ENCODE assay signal across 8 mouse cellular contexts in the genomic region with DNA sequence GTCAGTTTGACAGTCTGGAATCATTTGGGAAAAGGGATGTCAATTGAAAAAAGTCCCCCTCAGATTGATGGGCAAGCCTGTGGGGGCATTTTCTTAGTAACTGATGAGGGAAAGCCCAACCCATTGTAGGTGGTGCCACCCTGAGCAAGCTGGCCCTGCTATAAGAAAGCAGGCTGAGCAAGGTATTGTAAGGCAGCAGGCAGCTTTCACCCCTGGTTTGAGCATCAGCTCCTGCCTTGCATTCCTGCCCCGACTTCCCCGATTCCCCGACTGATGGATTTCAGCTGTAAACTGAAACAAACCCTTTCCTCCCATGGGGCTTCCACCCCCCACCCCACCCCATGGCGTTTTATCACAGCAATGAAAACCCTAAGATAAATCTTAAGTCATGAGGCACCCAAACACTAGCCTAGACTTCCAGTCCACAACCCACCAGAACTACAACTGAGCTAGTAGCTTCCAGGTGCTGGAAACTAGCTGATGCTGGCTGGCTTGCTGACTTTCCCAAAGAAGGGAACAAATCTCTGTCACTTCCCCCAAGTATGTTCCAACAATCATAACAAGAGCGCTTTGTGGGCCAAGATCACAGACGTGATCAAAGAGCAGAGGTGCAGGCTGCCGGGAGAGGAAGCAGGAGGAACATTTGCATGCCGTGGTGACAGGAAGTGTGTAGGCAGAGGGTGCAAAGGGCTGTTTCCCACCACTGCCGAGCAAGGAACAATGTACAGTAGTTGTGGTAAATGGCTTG. TPM values are rescaled to one million over a fixed set of nuclear protein-coding genes. Genes with fewer than 3 reads are reported as not detected.
DNase-seq lines count a peak whose midpoint lies in the region; ATAC-seq and TF ChIP-seq lines count a peak whose summit lies in the region.

No protein-coding gene starts in this region.

- H3K27me3 ChIP-seq in hindbrain, embryonic 14.5 days (ENCODE audit: control insufficient read depth, insufficient read depth, low read length): no peaks in the 10 kb centered on the region
- no peaks in the 10 kb centered on the region for H3K27me3 ChIP-seq in neural tube, embryonic 12.5 days (replicated peaks)

- TF ChIP-seq POLR2A in embryonic fibroblast, embryonic 13.5 days (IDR thresholded peaks at IDR 0.05; ENCODE audit: low read depth, low read length): no peak

- 0 out of 2 replicates have a peak, but pooled peaks cover 9% of the 10 kb centered on the region for H3K4me1 ChIP-seq in embryonic fibroblast, embryonic 13.5 days (ENCODE audit: control insufficient read depth, insufficient read depth, low read length)
- peaks cover 18% of the 10 kb centered on the region for H3K4me1 ChIP-seq in hindbrain, embryonic 14.5 days (replicated peaks; ENCODE audit: control insufficient read depth, insufficient read depth, low read length)
- peaks cover 41% of the 10 kb centered on the region for H3K4me1 ChIP-seq in neural tube, embryonic 12.5 days

- H3K4me2 ChIP-seq in hindbrain, embryonic 14.5 days (replicated peaks): no peak overlapping the region
- peak overlapping the region; percentile 9; the same call in 1 of the 2 replicates for H3K4me2 ChIP-seq in neural tube, embryonic 12.5 days (replicated peaks)

- ATAC-seq in hindbrain, embryonic 14.5 days (ENCODE audit: low FRiP score): no peak
- no peak for ATAC-seq in neural tube, embryonic 12.5 days (ENCODE audit: low FRiP score, low read depth)

- peaks cover 13% of the 10 kb centered on the region for H3K36me3 ChIP-seq in hindbrain, embryonic 14.5 days (replicated peaks; ENCODE audit: control insufficient read depth, insufficient read depth)
- peaks cover 18% of the 10 kb centered on the region; the same call in 1 of the 2 replicates for H3K36me3 ChIP-seq in neural tube, embryonic 12.5 days

- H3K9ac ChIP-seq in hindbrain, embryonic 14.5 days: no peak overlapping the region
- H3K9ac ChIP-seq in neural tube, embryonic 12.5 days: peak overlapping the region; percentile 26; the same call in 1 of the 2 replicates

- peak overlapping the region; percentile 1 for H3K27ac ChIP-seq in embryonic fibroblast, embryonic 13.5 days (ENCODE audit: insufficient read depth, low read length)
- H3K27ac ChIP-seq in hindbrain, embryonic 14.5 days: peak overlapping the region; percentile 74
- no peak overlapping the region for H3K27ac ChIP-seq in neural tube, embryonic 12.5 days

- DNase-seq in left cerebral cortex, postnatal 25 days (ENCODE audit: low spot score in 2 of 2): peak; percentile 10 to 40
- no peak for DNase-seq in left cerebral cortex, postnatal 4 days
- no peak for DNase-seq in hindbrain, embryonic 14.5 days (ENCODE audit: low spot score)
- DNase-seq in liver (peak; percentile 34), MN1 (ENCODE audit: low spot score) (no peak)
- peak; percentile 79 for DNase-seq in thymus, postnatal 4 days

- intact Hi-C loops in left cerebral cortex, postnatal 25 days (cut with DNase I): loop anchor here (2.0 kb wide), 1 partner anchor 262 kb away; no protein-coding TSS in a partner anchor
- intact Hi-C loops in left cerebral cortex, postnatal 4 days (cut with DNase I): no loop called here

- WGBS in hindbrain, embryonic 14.5 days: 42% methylated on average over 9 of the region's 9 CpGs
- 34% methylated on average over 9 of the region's 9 CpGs for WGBS in neural tube, embryonic 12.5 days

- no peak overlapping the region for H3K4me3 ChIP-seq in embryonic fibroblast, embryonic 13.5 days (ENCODE audit: insufficient read depth, low read length)
- H3K4me3 ChIP-seq in hindbrain, embryonic 14.5 days (replicated peaks; ENCODE audit: low read length): no peak overlapping the region
- H3K4me3 ChIP-seq in neural tube, embryonic 12.5 days: no peak overlapping the region

- H3K9me3 ChIP-seq in hindbrain, embryonic 14.5 days (ENCODE audit: control insufficient read depth, low read length): no peaks in the 10 kb centered on the region
- no peaks in the 10 kb centered on the region for H3K9me3 ChIP-seq in neural tube, embryonic 12.5 days

- TF ChIP-seq CTCF in embryonic fibroblast, embryonic 13.5 days (IDR thresholded peaks at IDR 0.05; ENCODE audit: borderline replicate concordance, insufficient read depth, low read length): no peak

RNA-seq across cellular contexts. Expression of gene Dad1, which starts 20.9 kb away (rescaled TPM):
- 100 to 1,000 TPM; 119 TPM for total RNA-seq in left cerebral cortex, postnatal 25 days (2021)
- total RNA-seq in left cerebral cortex, postnatal 4 days (2021): 100 to 1,000 TPM; 103 to 114 TPM
- 162 and 179 TPM in 2 replicates for polyA plus RNA-seq in embryonic fibroblast, embryonic 13.5 days (2011; ENCODE audit: insufficient read length, low read depth, missing spikeins)
- 365 and 386 TPM in 2 replicates for polyA plus RNA-seq in hindbrain, embryonic 14.5 days (2014; fragmentation: Nextera tagmentation; extraction: Ambion mirVana)
- 270 and 281 TPM in 2 replicates for polyA plus RNA-seq in neural tube, embryonic 12.5 days (2016; fragmentation: Nextera tagmentation; extraction: Ambion mirVana)

RNA-seq across cellular contexts. Expression of gene Abhd4, which starts 21.0 kb away (rescaled TPM):
- total RNA-seq in left cerebral cortex, postnatal 25 days (2021): 10 to 100 TPM; 43.4 to 45.6 TPM
- total RNA-seq in left cerebral cortex, postnatal 4 days (2021): 10 to 100 TPM; 37.1 to 38.9 TPM
- polyA plus RNA-seq in embryonic fibroblast, embryonic 13.5 days (2011; ENCODE audit: insufficient read length, low read depth, missing spikeins): 74.6 and 86.4 TPM in 2 replicates
- 64.5 and 65.4 TPM in 2 replicates for polyA plus RNA-seq in hindbrain, embryonic 14.5 days (2014; fragmentation: Nextera tagmentation; extraction: Ambion mirVana)
- 45.1 and 48.7 TPM in 2 replicates for polyA plus RNA-seq in neural tube, embryonic 12.5 days (2016; fragmentation: Nextera tagmentation; extraction: Ambion mirVana)

RNA-seq across cellular contexts. Expression of gene Olfr49, which starts 51.8 kb away (rescaled TPM):
- not detected for total RNA-seq in left cerebral cortex, postnatal 25 days (2021)
- total RNA-seq in left cerebral cortex, postnatal 4 days (2021): not detected
- not detected in 2 replicates for polyA plus RNA-seq in embryonic fibroblast, embryonic 13.5 days (2011; ENCODE audit: insufficient read length, low read depth, missing spikeins)
- not detected in 2 replicates for polyA plus RNA-seq in hindbrain, embryonic 14.5 days (2014; fragmentation: Nextera tagmentation; extraction: Ambion mirVana)
- polyA plus RNA-seq in neural tube, embryonic 12.5 days (2016; fragmentation: Nextera tagmentation; extraction: Ambion mirVana): not detected in 2 replicates

Comparison
In these comparisons a context has a peak if more than half of its experiments do, and no peak if none do; other contexts are left out.
1. DNase-seq: peak in left cerebral cortex, postnatal 25 days (2 of 2), liver (single experiment) and thymus, postnatal 4 days (single experiment); none in left cerebral cortex, postnatal 4 days (single experiment), hindbrain, embryonic 14.5 days (single experiment) and MN1 (single experiment).